Mouse (Mus musculus) kidney, adult 2 months (tissue): ENCODE results near the gene Ttyh3.

Experiments
- CTCF ChIP-seq: fragments of 200-500 bp; conservative IDR thresholded peaks from 2 replicates; pipeline ENCODE4 v1.5.1; 2011; ENCODE audit warnings: low read depth, mild to moderate bottlenecking, control low read depth, low read length, moderate library complexity, mixed read lengths; ENCODE audit not compliant: insufficient read depth, insufficient read length
- POLR2A ChIP-seq: fragments of 200-500 bp; IDR thresholded peaks from one replicate; pipeline ENCODE4 v1.6.1; 2011; ENCODE audit warnings: low read depth, low read length, control low read depth

GRCm38 (mm10) chr5:140581569-140581968 lies 67.3 kb downstream of the Ttyh3 start:
- TF ChIP-seq CTCF (no peak), POLR2A (no peak)
